In genomic region chr9:6251990-6252389, GRCm38 (mm10) we compare ENCODE assay signal across 35 mouse cellular contexts. TPM values are rescaled to one million over a fixed set of nuclear protein-coding genes. Genes with fewer than 3 reads are reported as not detected.
"Had no signal": no experiment of that assay in that cellular context is flagged by ENCODE, and none has a peak within 500 bp of the region (broad histone marks: within the 10 kb centered on the region; RNA-seq: fewer than 3 reads in every experiment).

No protein-coding gene starts in this region.

- H3K36me3 ChIP-seq: heart, embryonic 13.5 days; heart, embryonic 15.5 days; hindbrain, embryonic 13.5 days; hindbrain, embryonic 15.5 days; kidney, embryonic 15.5 days; limb, embryonic 10.5 days; limb, embryonic 12.5 days; liver, embryonic 13.5 days; liver, embryonic 15.5 days had no signal

- H3K27ac ChIP-seq: heart, adult 2 months; heart, embryonic 13.5 days; heart, embryonic 15.5 days; hindbrain, embryonic 13.5 days; hindbrain, embryonic 15.5 days; hindbrain, postnatal 0 days; kidney, embryonic 15.5 days; kidney, postnatal 0 days; layer of hippocampus, adult 2 months; left cerebral cortex, adult 2 months; limb, embryonic 10.5 days; limb, embryonic 12.5 days; liver, embryonic 13.5 days; liver, embryonic 15.5 days had no signal

- H3K4me1 ChIP-seq: heart, embryonic 15.5 days; hindbrain, embryonic 13.5 days; kidney, embryonic 15.5 days; limb, embryonic 10.5 days; liver, embryonic 13.5 days; liver, embryonic 15.5 days had no signal

- H3K9me3 ChIP-seq: heart, embryonic 13.5 days; heart, embryonic 15.5 days; hindbrain, embryonic 13.5 days; hindbrain, embryonic 15.5 days; kidney, embryonic 15.5 days; limb, embryonic 10.5 days; limb, embryonic 12.5 days; liver, embryonic 13.5 days; liver, embryonic 15.5 days had no signal

- H3K4me3 ChIP-seq: heart, adult 2 months; heart, embryonic 13.5 days; heart, embryonic 15.5 days; hindbrain, embryonic 13.5 days; hindbrain, embryonic 15.5 days; kidney, embryonic 15.5 days; layer of hippocampus, adult 2 months; left cerebral cortex, adult 2 months; limb, embryonic 10.5 days; limb, embryonic 12.5 days; liver, embryonic 13.5 days; liver, embryonic 15.5 days had no signal

- DNase-seq: gastrocnemius, postnatal 14 days; gastrocnemius, postnatal 36 days; heart, adult 11 months; heart, adult 2 months; heart, postnatal 14 days; heart, postnatal 36 days; kidney, adult 11 months; kidney, adult 2 months; kidney, adult 9 months; kidney, postnatal 14 days; kidney, postnatal 36 days; liver; liver, embryonic 13.5 days had no signal

- ATAC-seq: hindbrain, postnatal 0 days; intestine, embryonic 16.5 days had no signal

- H3K4me2 ChIP-seq: heart, embryonic 11.5 days; heart, embryonic 13.5 days; heart, embryonic 15.5 days; hindbrain, embryonic 13.5 days; hindbrain, embryonic 15.5 days; kidney, embryonic 15.5 days; limb, embryonic 12.5 days; liver, embryonic 11.5 days; liver, embryonic 13.5 days; liver, embryonic 15.5 days had no signal

- H3K9ac ChIP-seq: heart, embryonic 13.5 days; heart, embryonic 15.5 days; hindbrain, embryonic 13.5 days; hindbrain, embryonic 15.5 days; kidney, embryonic 15.5 days; limb, embryonic 12.5 days; liver, embryonic 13.5 days; liver, embryonic 15.5 days had no signal

- H3K27me3 ChIP-seq: heart, embryonic 13.5 days; heart, embryonic 15.5 days; hindbrain, embryonic 13.5 days; hindbrain, embryonic 15.5 days; kidney, embryonic 15.5 days; limb, embryonic 12.5 days; liver, embryonic 13.5 days; liver, embryonic 15.5 days had no signal

RNA-seq across cellular contexts. Expression of gene Ddi1, which starts 17.7 kb away (rescaled TPM):
- total RNA-seq: gastrocnemius, adult 8-10 months; gastrocnemius, postnatal 14 days; gastrocnemius, postnatal 36 days; heart, adult 2 months; heart, postnatal 14 days; heart, postnatal 36 days; hematopoietic stem cell, adult 5-6 weeks; hindbrain, postnatal 0 days; layer of hippocampus, adult 2 months; layer of hippocampus, postnatal 10 days; layer of hippocampus, postnatal 25 days; left cerebral cortex, adult 2 months; left cerebral cortex, postnatal 14 days; left cerebral cortex, postnatal 36 days had no signal
- polyA plus RNA-seq: heart, adult 2 months; kidney, adult 2 months; large intestine, adult 2 months; liver, embryonic 13.5 days; liver, embryonic 15.5 days had no signal
